In the genomic region with DNA sequence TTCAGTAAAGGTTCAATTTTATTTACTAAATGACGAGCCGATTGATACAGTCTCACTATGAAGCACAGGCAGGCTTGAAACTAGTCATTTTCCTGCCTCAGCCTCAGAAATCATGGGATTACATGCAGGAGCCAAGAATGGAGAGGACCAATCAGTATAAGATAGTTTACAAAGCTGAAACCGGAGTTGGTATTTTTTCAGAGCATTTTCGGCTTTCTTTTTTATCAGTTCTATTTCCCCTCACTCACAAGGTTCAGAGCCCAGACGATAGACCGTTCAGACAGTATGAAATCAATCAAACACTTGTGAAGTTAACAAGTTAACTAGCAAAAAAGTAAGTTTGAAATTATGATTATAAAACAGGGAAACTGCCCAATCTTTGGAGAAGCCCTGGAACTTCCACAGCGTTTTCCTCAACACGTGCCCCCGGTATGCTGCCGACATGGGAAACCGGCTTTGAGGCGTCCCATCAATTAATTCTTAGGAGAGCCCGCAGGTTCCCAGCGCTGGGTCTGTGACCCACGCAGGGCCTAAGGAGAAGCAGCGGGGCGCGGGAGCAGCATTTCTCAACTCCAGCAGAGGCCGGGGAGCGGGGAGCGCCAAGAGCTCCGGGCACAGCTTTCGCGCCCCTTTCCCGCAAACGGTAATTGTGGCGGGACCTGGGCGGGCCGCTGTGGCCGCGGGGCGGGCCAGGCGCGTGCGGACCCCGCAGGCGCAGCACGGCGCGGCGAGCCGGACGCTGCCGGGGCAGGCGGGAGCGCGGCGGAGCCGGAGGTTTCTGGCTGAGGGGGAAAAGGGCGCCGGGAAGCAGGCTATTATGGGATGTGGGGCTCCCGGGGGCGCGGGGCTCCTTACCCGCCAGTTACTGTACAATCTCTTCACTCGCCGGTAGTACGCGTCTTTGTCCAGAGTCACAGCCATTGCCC, we compare ENCODE assay signal across 8 mouse cellular contexts. TPM values are rescaled to one million over a fixed set of nuclear protein-coding genes. Genes with fewer than 3 reads are reported as not detected.
DNase-seq lines count a peak whose midpoint lies in the region; ATAC-seq and TF ChIP-seq lines count a peak whose summit lies in the region.

No protein-coding gene starts in this region.

- H3K9me3 ChIP-seq in kidney, embryonic 14.5 days (ENCODE audit: control insufficient read depth, low read length), result no peaks in the 10 kb centered on the region
- no peaks in the 10 kb centered on the region for H3K9me3 ChIP-seq in heart, embryonic 16.5 days (replicated peaks; ENCODE audit: control insufficient read depth, low read length)
- no peaks in the 10 kb centered on the region for H3K9me3 ChIP-seq in liver, embryonic 13.5 days (replicated peaks)

- DNase-seq in kidney, adult 8-10 months, result no peak
- peak; percentile 3 to 10 for DNase-seq in CD8-positive naive resting alpha-beta T cell, adult 2 months (ENCODE audit: low read depth in 2 of 2, low spot score in 2 of 2)
- no peak for DNase-seq in liver, embryonic 13.5 days
- DNase-seq in spleen, postnatal 14 days (ENCODE audit: low spot score in 2 of 2), result peak; percentile 8 to 24
- DNase-seq in cerebellum, postnatal 4 days (ENCODE audit: low spot score in 2 of 2), result no peak

- TF ChIP-seq POLR2A in bone marrow, adult 2 months (IDR thresholded peaks at IDR 0.05; ENCODE audit: borderline replicate concordance, control insufficient read depth, low read depth, low read length), result no peak

- peaks cover 46% of the 10 kb centered on the region for H3K36me3 ChIP-seq in kidney, embryonic 14.5 days (ENCODE audit: control insufficient read depth, insufficient read depth, low read length)
- H3K36me3 ChIP-seq in heart, embryonic 16.5 days (ENCODE audit: control insufficient read depth, insufficient read depth), result peaks cover 14% of the 10 kb centered on the region
- peaks cover 43% of the 10 kb centered on the region for H3K36me3 ChIP-seq in liver, embryonic 13.5 days

- no peaks in the 10 kb centered on the region for H3K27me3 ChIP-seq in kidney, embryonic 14.5 days (ENCODE audit: control insufficient read depth, insufficient read depth, low read length)
- H3K27me3 ChIP-seq in heart, embryonic 16.5 days (ENCODE audit: control insufficient read depth, insufficient read depth, low read length), result no peaks in the 10 kb centered on the region
- H3K27me3 ChIP-seq in liver, embryonic 13.5 days, result no peaks in the 10 kb centered on the region

- peaks cover 16% of the 10 kb centered on the region for H3K4me1 ChIP-seq in kidney, embryonic 14.5 days (ENCODE audit: control insufficient read depth, insufficient read depth, low read length)
- no peaks in the 10 kb centered on the region; the same call in 1 of the 2 replicates for H3K4me1 ChIP-seq in bone marrow, adult 2 months (ENCODE audit: control insufficient read depth, insufficient read depth, low read length)
- H3K4me1 ChIP-seq in heart, embryonic 16.5 days (ENCODE audit: control insufficient read depth, insufficient read depth, low read length), result peaks cover 16% of the 10 kb centered on the region
- H3K4me1 ChIP-seq in liver, embryonic 13.5 days (replicated peaks), result peaks cover 64% of the 10 kb centered on the region

- WGBS in kidney, embryonic 14.5 days, result under 1% methylated on average over 53 of the region's 59 CpGs
- under 1% methylated on average over 59 of the region's 59 CpGs for WGBS in bone marrow, adult 2 months
- WGBS in heart, embryonic 16.5 days, result 1% methylated on average over 59 of the region's 59 CpGs
- under 1% methylated on average over 59 of the region's 59 CpGs for WGBS in liver, embryonic 13.5 days (ENCODE audit: insufficient replicate concordance)

- peak overlapping the region; percentile 97 for H3K27ac ChIP-seq in kidney, embryonic 14.5 days (ENCODE audit: low read depth, low read length)
- peak overlapping the region; percentile 98 for H3K27ac ChIP-seq in bone marrow, adult 2 months (ENCODE audit: control insufficient read depth, insufficient read depth, low read depth, low read length, poor library complexity)
- H3K27ac ChIP-seq in heart, embryonic 16.5 days (ENCODE audit: low read length), result peak overlapping the region; percentile 98
- H3K27ac ChIP-seq in liver, embryonic 13.5 days, result peak overlapping the region; percentile 98

- peak overlapping the region; percentile 78 for H3K4me2 ChIP-seq in kidney, embryonic 14.5 days (replicated peaks; ENCODE audit: low read depth, low read length)
- peak overlapping the region; percentile 86 for H3K4me2 ChIP-seq in heart, embryonic 16.5 days (ENCODE audit: low read depth, low read length)
- H3K4me2 ChIP-seq in liver, embryonic 13.5 days, result peak overlapping the region; percentile 85

- ATAC-seq in kidney, embryonic 14.5 days (ENCODE audit: low FRiP score, low TSS enrichment), result peak; percentile 22; the same call in 1 of the 2 replicates
- ATAC-seq in heart, embryonic 16.5 days (replicated peaks; ENCODE audit: extremely low read depth, insufficient read depth, low FRiP score), result peak; percentile 42
- ATAC-seq in liver, embryonic 13.5 days (ENCODE audit: low read depth), result peak; percentile 39

- H3K4me3 ChIP-seq in kidney, embryonic 14.5 days (ENCODE audit: low read length), result peak overlapping the region; percentile 98
- H3K4me3 ChIP-seq in bone marrow, adult 2 months (replicated peaks; ENCODE audit: control insufficient read depth, low read depth, low read length), result peak overlapping the region; percentile 77
- peak overlapping the region; percentile 100 for H3K4me3 ChIP-seq in heart, embryonic 16.5 days (ENCODE audit: low read length)
- peak overlapping the region; percentile 96 for H3K4me3 ChIP-seq in liver, embryonic 13.5 days (replicated peaks)

- peak overlapping the region; percentile 99 for H3K9ac ChIP-seq in kidney, embryonic 14.5 days (ENCODE audit: low read depth, low read length)
- peak overlapping the region; percentile 99 for H3K9ac ChIP-seq in heart, embryonic 16.5 days (ENCODE audit: low read length)
- H3K9ac ChIP-seq in liver, embryonic 13.5 days, result peak overlapping the region; percentile 94

- no peak for TF ChIP-seq CTCF in bone marrow, adult 2 months (IDR thresholded peaks at IDR 0.05; ENCODE audit: control insufficient read depth, insufficient read depth, low read length)

RNA-seq across cellular contexts. Expression of a gene that starts 0.7 kb away (rescaled TPM):
- polyA plus RNA-seq in kidney, embryonic 14.5 days (2014; fragmentation: Nextera tagmentation; extraction: Ambion mirVana), result 55.1 and 111 TPM in 2 replicates
- 105 and 117 TPM in 2 replicates for polyA plus RNA-seq in bone marrow, adult 2 months (2011; ENCODE audit: insufficient read depth, insufficient read length, low replicate concordance, missing spikeins)
- 26.4 and 28.1 TPM in 2 replicates for polyA plus RNA-seq in heart, embryonic 16.5 days (2015; fragmentation: Nextera tagmentation; extraction: Ambion mirVana)
- polyA plus RNA-seq in liver, embryonic 13.5 days (2015; fragmentation: Nextera tagmentation; extraction: Ambion mirVana), result 45.6 and 51.9 TPM in 2 replicates

Comparison
In these comparisons a context has a peak if more than half of its experiments do, and no peak if none do; other contexts are left out.
1. DNase-seq: peak in CD8-positive naive resting alpha-beta T cell, adult 2 months (2 of 2) and spleen, postnatal 14 days (2 of 2); none in kidney, adult 8-10 months (0 of 2), liver, embryonic 13.5 days (single experiment) and cerebellum, postnatal 4 days (0 of 2).
2. Peak in every context shown above with its lines, with median percentiles within 50 percentile points of each other: ATAC-seq, H3K27ac ChIP-seq, H3K4me2 ChIP-seq, H3K4me3 ChIP-seq and H3K9ac ChIP-seq.